Mouse (Mus musculus): ENCODE measurements around the gene Hist3h2ba. TPM values are rescaled to one million over a fixed set of nuclear protein-coding genes. Genes with fewer than 3 reads are reported as not detected.

Hist3h2ba gene
- total RNA-seq, 2 experiments from 2014 or later, result 9.8 to 17.0 TPM

GRCm38 (mm10) chr11:58984657-58985056, 35.9 kb downstream of the Hist3h2ba start:
- no peak for DNase-seq (ENCODE audit: low spot score in 2 of 2)

GRCm38 (mm10) chr11:58985299-58985917, 36.7 kb downstream of the Hist3h2ba start:
- no peak for DNase-seq (ENCODE audit: low spot score in 2 of 2)

- no peak for DNase-seq (ENCODE audit: low spot score in 2 of 2)
These were observed 40.4 kb downstream of the Hist3h2ba start for GRCm38 (mm10) chr11:58989166-58989565.

GRCm38 (mm10) chr11:58990141-58990540, 41.4 kb downstream of the Hist3h2ba start:
- no peak for DNase-seq (ENCODE audit: low spot score in 2 of 2)

- DNase-seq (ENCODE audit: low spot score in 2 of 2), result no peak
These were observed 42.1 kb downstream of the Hist3h2ba start for GRCm38 (mm10) chr11:58990794-58991193.

GRCm38 (mm10) chr11:58991911-58992310, 43.2 kb downstream of the Hist3h2ba start:
- DNase-seq (ENCODE audit: low spot score in 2 of 2), result no peak

- no peak for DNase-seq (ENCODE audit: low spot score in 2 of 2)
These were observed 44.5 kb downstream of the Hist3h2ba start for GRCm38 (mm10) chr11:58993091-58993670.

- DNase-seq (ENCODE audit: low spot score in 2 of 2), result no peak
These were observed 45.7 kb downstream of the Hist3h2ba start for GRCm38 (mm10) chr11:58994337-58994826.

- no peak for DNase-seq (ENCODE audit: low spot score in 2 of 2)
These were observed 46.5 kb downstream of the Hist3h2ba start for GRCm38 (mm10) chr11:58995061-58995806.

- DNase-seq (ENCODE audit: low spot score in 2 of 2), result no peak
These were observed 47.2 kb downstream of the Hist3h2ba start for GRCm38 (mm10) chr11:58995807-58996370.

- no peak for DNase-seq (ENCODE audit: low spot score in 2 of 2)
These were observed 48.8 kb downstream of the Hist3h2ba start for GRCm38 (mm10) chr11:58997541-58997940.

Small RNAs within 50 kb of the gene (microRNA-seq; reads per million reads assigned to microRNA genes)
- gene Gm44313, result not detected

Other genes starting within 250 kb of the Hist3h2ba start
- not detected for gene Olfr319, start 249.8 kb upstream of the Hist3h2ba start, total RNA-seq (2021)
- gene Olfr318, start 224.9 kb upstream of the Hist3h2ba start, total RNA-seq (2021), result not detected
- not detected for gene Olfr317, start 209.7 kb upstream of the Hist3h2ba start, total RNA-seq (2021)
- not detected for gene Olfr316, start 196.2 kb upstream of the Hist3h2ba start, total RNA-seq (2021)
- gene Olfr315, start 175.7 kb upstream of the Hist3h2ba start, total RNA-seq (2021), result not detected
- not detected for gene Olfr314, start 166.0 kb upstream of the Hist3h2ba start, total RNA-seq (2021)
- gene Fam183b, start 147.0 kb upstream of the Hist3h2ba start, total RNA-seq (2021), result under 1 TPM in 1 of 2 experiments, not detected in 1; 0.52 TPM
- not detected for gene Olfr313, start 133.9 kb upstream of the Hist3h2ba start, total RNA-seq (2021)
- gene Olfr312, start 119.7 kb upstream of the Hist3h2ba start, total RNA-seq (2021), result not detected
- gene Olfr311, start 109.7 kb upstream of the Hist3h2ba start, total RNA-seq (2021), result not detected
- gene Gm12258, start 101.8 kb upstream of the Hist3h2ba start, total RNA-seq (2021), result 1 to 10 TPM; 3.7 to 4.5 TPM
- 1 to 10 TPM; 3.2 to 3.6 TPM for gene 2810021J22Rik, start 81.7 kb upstream of the Hist3h2ba start, total RNA-seq (2021)
- 1 to 10 TPM; 6.9 to 8.1 TPM for gene Zfp39, start 44.7 kb upstream of the Hist3h2ba start, total RNA-seq (2021)
- under 1 TPM in 1 of 2 experiments, not detected in 1; 0.18 TPM for gene Btnl10, start 31.0 kb upstream of the Hist3h2ba start, total RNA-seq (2021)
- gene Rnf187, start 10.0 kb upstream of the Hist3h2ba start, total RNA-seq (2021), result 100 to 1,000 TPM; 161 to 162 TPM
- gene Hist3h2a, start 5.8 kb downstream of the Hist3h2ba start, total RNA-seq (2021), result 10 to 100 TPM; 37.1 to 42.7 TPM
- under 1 TPM; 0.23 to 0.29 TPM for gene Trim17, start 5.8 kb downstream of the Hist3h2ba start, total RNA-seq (2021)
- 10 to 100 TPM; 16.7 to 19.6 TPM for gene Trim11, start 29.2 kb downstream of the Hist3h2ba start, total RNA-seq (2021)
- 100 to 1,000 TPM; 462 to 554 TPM for gene Obscn, start 187.5 kb downstream of the Hist3h2ba start, total RNA-seq (2021)
- 10 to 100 TPM in 1 of 2 experiments, 1 to 10 TPM in 1; 9.9 to 10.0 TPM for gene Iba57, start 214.8 kb downstream of the Hist3h2ba start, total RNA-seq (2021)
- gene Gjc2, start 234.3 kb downstream of the Hist3h2ba start, total RNA-seq (2021), result 1 to 10 TPM; 1.7 to 2.1 TPM
- 10 to 100 TPM; 27.4 to 29.9 TPM for gene Guk1, start 243.3 kb downstream of the Hist3h2ba start, total RNA-seq (2021)

Measured in gastrocnemius, postnatal 4 days (tissue).